Mouse (Mus musculus) erythroblast, embryonic 14.5 days (primary cell): ENCODE data around the gene Tmem274.

Experiments
- GATA1 ChIP-seq: IDR thresholded peaks from 2 replicates; pipeline ENCODE4 v1.6.1; 2012; ENCODE audit warnings: low read length, inconsistent platforms, mixed read lengths
- TAL1 ChIP-seq: IDR thresholded peaks from 3 replicates; pipeline ENCODE4 v1.6.1; 2012; ENCODE audit warnings: low read length, inconsistent platforms, mixed read lengths

DNA sequence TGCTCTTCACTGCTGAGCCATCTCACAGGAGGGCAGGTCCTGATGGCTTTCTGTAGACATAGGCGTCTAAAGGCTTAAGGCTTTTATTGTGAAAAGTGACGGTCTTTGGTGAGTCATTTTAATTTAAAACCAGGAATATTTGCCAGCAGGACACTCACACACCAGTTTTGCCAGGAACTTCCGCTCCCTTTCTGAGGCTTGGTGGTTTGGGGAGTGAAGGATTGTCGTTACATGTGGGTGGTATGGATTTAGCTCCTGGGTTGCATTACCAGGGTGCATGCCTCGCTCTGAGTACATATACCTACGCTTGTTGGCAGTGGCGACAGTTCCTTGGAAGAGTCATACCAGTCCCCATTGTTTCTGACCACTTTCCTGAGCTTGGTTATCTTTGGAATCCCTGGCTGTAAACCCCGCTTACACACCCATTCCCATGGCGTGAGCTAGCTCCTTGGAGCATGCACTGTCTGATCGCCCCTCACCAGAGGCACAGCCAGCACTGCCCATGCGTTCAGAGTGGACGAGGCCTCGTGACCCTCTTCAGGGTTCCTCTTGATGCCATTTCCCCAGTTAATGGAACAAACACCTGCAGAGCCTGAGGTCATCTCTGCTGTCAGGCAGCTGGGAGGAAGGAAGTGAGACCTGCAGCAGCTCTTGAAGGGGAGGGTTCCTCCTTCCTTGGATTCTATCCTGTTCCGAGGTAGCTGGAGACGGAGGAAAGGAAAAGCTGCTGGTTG, 50.6 kb downstream of the Tmem274 start:
- no peak for TF ChIP-seq GATA1
- no peak for TF ChIP-seq TAL1
